Mouse (Mus musculus): ENCODE measurements around the gene Shcbp1l. TPM values are rescaled to one million over a fixed set of nuclear protein-coding genes. Genes with fewer than 3 reads are reported as not detected.
"Not testable (repeated sequence)": the region's sequence is repeated elsewhere in the genome, so short reads cannot be mapped to it uniquely, and the experiment has no call there.

Shcbp1l gene
- polyA plus RNA-seq, 2 experiments: 0.32 to 1.5 TPM

DNA sequence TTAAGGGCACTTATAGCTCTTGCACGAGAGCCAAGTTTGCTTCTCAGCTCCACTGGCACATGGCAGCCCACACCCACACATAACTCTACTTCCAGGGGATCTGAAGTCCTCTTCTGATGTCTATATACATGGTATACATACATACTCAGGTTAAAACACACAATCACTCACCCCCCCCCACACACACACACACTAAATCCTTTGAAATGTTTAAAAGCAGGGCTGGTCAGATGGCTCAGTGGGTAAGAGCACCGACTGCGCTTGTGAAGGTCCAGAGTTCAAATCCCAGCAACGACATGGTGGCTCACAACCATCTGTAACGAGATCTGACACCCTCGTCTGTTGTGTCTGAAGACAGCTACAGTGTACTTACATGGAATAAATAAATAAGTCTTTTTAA, 13.2 kb upstream of the Shcbp1l start:
- no peak for TF ChIP-seq POLR2A (IDR thresholded peaks at IDR 0.05; ENCODE audit: borderline replicate concordance, extremely low read depth, insufficient read depth, insufficient read length)
- Histone ChIP-seq H3K27ac (replicated peaks; ENCODE audit: low read depth, low read length) (no peak overlapping the region), H3K27me3 (ENCODE audit: control insufficient read depth, insufficient read depth, low read length) (no peaks in the 10 kb centered on the region), H3K9ac (ENCODE audit: low read depth, low read length, severe bottlenecking) (no peak overlapping the region), H3K4me1 (ENCODE audit: control insufficient read depth, insufficient read depth, low read length) (no peaks in the 10 kb centered on the region), H3K4me2 (replicated peaks; ENCODE audit: low read depth, low read length, severe bottlenecking) (no peak overlapping the region), H3K4me3 (replicated peaks; ENCODE audit: low read length) (no peak overlapping the region), H3K36me3 (ENCODE audit: control insufficient read depth, insufficient read depth, low read length) (no peaks in the 10 kb centered on the region), H3K9me3 (ENCODE audit: control insufficient read depth, low read length) (no peaks in the 10 kb centered on the region)
- DNase-seq (ENCODE audit: low spot score) (no peak), ATAC-seq (ENCODE audit: low FRiP score, low read depth) (no peak)
- 82% methylated on average over 6 of the region's 6 CpGs for WGBS

DNA sequence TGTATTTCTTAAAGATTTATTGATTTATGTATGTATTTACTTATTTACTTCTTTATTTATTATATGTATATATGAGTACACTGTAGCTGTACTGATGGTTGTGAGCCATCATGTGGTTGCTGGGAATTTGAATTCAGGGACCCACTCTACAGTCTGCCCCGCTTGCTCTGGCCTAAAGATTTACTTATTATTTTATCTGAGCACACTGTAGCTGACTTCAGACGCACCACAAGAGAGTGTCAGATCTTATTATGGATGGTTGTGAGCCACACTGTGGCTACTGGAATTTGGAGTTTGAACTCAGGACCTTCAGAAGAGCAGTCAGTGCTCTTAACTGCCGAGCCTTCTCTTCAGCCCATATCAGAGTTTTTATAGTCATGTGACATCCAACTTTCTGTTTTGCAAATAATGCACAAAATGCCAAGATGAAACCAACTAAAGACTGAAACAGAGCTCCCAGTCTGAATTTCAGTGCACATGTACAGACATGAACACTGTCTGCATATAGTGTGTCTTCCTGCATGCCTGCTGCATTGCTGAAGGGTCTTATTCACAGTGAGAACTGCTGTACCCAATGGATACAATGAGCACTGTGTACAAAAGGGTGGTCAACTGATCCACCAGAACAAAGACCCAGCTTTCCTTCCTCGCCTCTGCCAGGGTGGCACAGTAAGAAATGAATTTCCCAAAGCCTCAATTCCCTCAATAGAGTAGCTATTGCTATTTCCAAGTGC, 12.1 kb upstream of the Shcbp1l start:
- not testable (repeated sequence) for H3K9me3 ChIP-seq (ENCODE audit: control insufficient read depth, low read length); H3K4me2 ChIP-seq (replicated peaks; ENCODE audit: low read depth, low read length, severe bottlenecking); H3K9ac ChIP-seq (ENCODE audit: low read depth, low read length, severe bottlenecking); DNase-seq (ENCODE audit: low spot score); ATAC-seq (ENCODE audit: low FRiP score, low read depth); H3K27me3 ChIP-seq (ENCODE audit: control insufficient read depth, insufficient read depth, low read length); H3K4me3 ChIP-seq (replicated peaks; ENCODE audit: low read length); H3K4me1 ChIP-seq (ENCODE audit: control insufficient read depth, insufficient read depth, low read length); H3K27ac ChIP-seq (replicated peaks; ENCODE audit: low read depth, low read length); H3K36me3 ChIP-seq (ENCODE audit: control insufficient read depth, insufficient read depth, low read length)
- WGBS: 92% methylated on average over 2 of the region's 4 CpGs

DNA sequence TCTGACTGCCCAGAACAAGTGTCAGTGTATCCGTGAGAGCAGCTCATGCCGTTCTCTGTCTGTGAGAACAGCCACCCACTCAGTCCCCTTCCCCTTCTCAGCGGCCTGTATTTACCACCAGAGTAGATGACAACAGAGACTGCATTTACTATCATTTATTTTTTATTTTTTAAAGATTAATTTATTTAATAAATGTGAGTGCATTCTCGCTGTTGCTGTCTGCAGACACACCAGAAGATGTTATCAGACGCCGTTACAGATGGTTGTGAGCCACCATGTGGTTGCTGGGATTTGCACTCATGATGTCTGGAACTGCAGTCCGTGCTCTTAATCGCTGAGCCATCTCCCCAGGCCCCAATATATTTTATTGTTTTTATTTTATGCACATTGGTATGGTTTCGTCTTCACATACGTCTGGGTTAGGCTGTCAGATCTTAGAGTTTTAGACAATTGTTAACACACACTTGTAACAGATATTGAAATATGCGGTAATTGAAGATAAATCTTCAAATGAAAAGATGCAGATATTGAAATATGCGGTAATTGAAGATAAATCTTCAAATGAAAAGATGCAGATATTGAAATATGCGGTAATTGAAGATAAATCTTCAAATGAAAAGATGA, 11.5 kb upstream of the Shcbp1l start:
- not testable (repeated sequence) for ATAC-seq (ENCODE audit: low FRiP score, low read depth)
- 69% methylated on average over 13 of the region's 13 CpGs for WGBS

DNA sequence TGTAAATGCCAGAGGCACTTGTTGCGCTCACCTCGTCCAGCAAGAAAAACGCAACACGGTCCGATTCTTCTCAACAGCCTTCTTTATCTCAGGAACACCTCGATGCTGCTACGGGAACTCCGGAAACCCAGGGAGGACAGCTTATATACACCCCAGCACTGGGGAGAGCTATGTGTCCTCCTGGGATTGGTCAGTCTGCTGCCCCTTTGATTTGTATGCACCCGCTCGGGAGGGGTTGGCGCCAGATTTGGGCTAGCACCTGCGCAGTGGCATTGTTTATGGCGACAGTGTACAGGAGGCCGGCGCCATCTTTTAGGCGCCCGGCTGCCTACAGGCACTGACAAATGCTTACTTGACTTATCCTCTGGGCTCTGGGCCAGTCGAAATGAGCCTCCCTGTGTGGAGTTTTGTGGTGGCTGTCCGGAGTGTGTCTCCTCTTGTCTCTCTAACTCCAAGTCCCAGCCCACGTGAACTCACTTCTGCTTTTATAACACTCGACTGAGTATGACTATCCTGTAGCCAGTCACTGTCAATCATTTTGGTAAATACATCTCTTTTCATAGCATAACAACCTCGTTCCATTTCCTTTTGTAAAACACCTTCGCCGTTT, 10.7 kb upstream of the Shcbp1l start:
- not testable (repeated sequence) for DNase-seq (ENCODE audit: low spot score); ATAC-seq (ENCODE audit: low FRiP score, low read depth); H3K9ac ChIP-seq (ENCODE audit: low read depth, low read length, severe bottlenecking); H3K4me2 ChIP-seq (replicated peaks; ENCODE audit: low read depth, low read length, severe bottlenecking); H3K27me3 ChIP-seq (ENCODE audit: control insufficient read depth, insufficient read depth, low read length); H3K4me3 ChIP-seq (replicated peaks; ENCODE audit: low read length); H3K4me1 ChIP-seq (ENCODE audit: control insufficient read depth, insufficient read depth, low read length); H3K36me3 ChIP-seq (ENCODE audit: control insufficient read depth, insufficient read depth, low read length); H3K27ac ChIP-seq (replicated peaks; ENCODE audit: low read depth, low read length); H3K9me3 ChIP-seq (ENCODE audit: control insufficient read depth, low read length)
- WGBS: 88% methylated on average over 24 of the region's 24 CpGs

More for the DNA sequence above, 11.5 kb upstream of the Shcbp1l start:
- not testable (repeated sequence) for H3K36me3 ChIP-seq (ENCODE audit: control insufficient read depth, insufficient read depth, low read length); DNase-seq (ENCODE audit: low spot score); H3K27ac ChIP-seq (replicated peaks; ENCODE audit: low read depth, low read length); H3K4me2 ChIP-seq (replicated peaks; ENCODE audit: low read depth, low read length, severe bottlenecking); H3K4me1 ChIP-seq (ENCODE audit: control insufficient read depth, insufficient read depth, low read length); H3K9ac ChIP-seq (ENCODE audit: low read depth, low read length, severe bottlenecking); H3K27me3 ChIP-seq (ENCODE audit: control insufficient read depth, insufficient read depth, low read length); H3K4me3 ChIP-seq (replicated peaks; ENCODE audit: low read length); H3K9me3 ChIP-seq (ENCODE audit: control insufficient read depth, low read length)

DNA sequence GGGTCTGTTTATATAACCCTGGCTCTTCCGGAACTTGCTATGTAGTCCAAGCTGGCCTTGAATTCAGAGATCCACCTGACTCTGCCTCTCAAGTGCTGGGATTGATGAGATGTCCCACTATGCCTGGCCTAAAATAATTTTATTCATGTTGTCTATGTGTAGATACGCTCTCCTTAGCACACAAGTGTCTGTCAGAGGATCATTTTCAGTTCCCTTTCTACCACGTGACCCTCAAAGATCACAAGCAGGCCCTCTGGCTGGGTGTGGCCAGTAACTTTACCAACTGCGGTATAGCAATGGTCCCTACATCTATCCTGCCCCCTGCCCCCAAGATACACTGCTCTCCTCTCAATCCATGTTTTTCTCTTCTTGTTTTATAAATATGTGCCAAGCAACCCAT, 10.0 kb upstream of the Shcbp1l start:
- Histone ChIP-seq H3K27me3 (ENCODE audit: control insufficient read depth, insufficient read depth, low read length) (no peaks in the 10 kb centered on the region), H3K9me3 (ENCODE audit: control insufficient read depth, low read length) (no peaks in the 10 kb centered on the region), H3K4me2 (replicated peaks; ENCODE audit: low read depth, low read length, severe bottlenecking) (no peak overlapping the region), H3K4me1 (ENCODE audit: control insufficient read depth, insufficient read depth, low read length) (no peaks in the 10 kb centered on the region), H3K27ac (replicated peaks; ENCODE audit: low read depth, low read length) (no peak overlapping the region), H3K36me3 (ENCODE audit: control insufficient read depth, insufficient read depth, low read length) (no peaks in the 10 kb centered on the region), H3K4me3 (replicated peaks; ENCODE audit: low read length) (no peak overlapping the region), H3K9ac (ENCODE audit: low read depth, low read length, severe bottlenecking) (no peak overlapping the region)
- 86% methylated on average over 4 of the region's 4 CpGs for WGBS
- ATAC-seq (ENCODE audit: low FRiP score, low read depth) (no peak), DNase-seq (ENCODE audit: low spot score) (no peak)
- TF ChIP-seq POLR2A (IDR thresholded peaks at IDR 0.05; ENCODE audit: borderline replicate concordance, extremely low read depth, insufficient read depth, insufficient read length): no peak

DNA sequence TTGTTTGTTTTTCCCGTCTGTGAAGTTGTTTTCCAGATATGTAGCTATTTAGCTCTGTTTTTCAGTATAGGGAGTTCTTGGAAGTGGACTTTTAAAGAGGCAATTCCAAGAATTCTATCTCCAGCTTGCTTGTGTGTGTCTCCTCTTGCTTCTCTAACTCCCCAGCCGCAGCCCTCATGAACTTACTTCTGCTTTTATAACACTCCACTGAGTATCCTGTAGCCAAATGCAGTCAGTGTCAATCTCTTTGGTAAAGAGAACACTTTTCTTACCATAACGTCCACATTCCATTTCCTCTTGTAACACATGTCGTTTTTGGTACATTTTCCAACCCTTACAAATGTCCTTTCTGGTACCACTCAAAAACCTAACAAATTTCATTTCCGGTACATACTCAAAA, 9.2 kb upstream of the Shcbp1l start:
- not testable (repeated sequence) for H3K27me3 ChIP-seq (ENCODE audit: control insufficient read depth, insufficient read depth, low read length); H3K4me2 ChIP-seq (replicated peaks; ENCODE audit: low read depth, low read length, severe bottlenecking); H3K4me3 ChIP-seq (replicated peaks; ENCODE audit: low read length); H3K36me3 ChIP-seq (ENCODE audit: control insufficient read depth, insufficient read depth, low read length); ATAC-seq (ENCODE audit: low FRiP score, low read depth); DNase-seq (ENCODE audit: low spot score); H3K9me3 ChIP-seq (ENCODE audit: control insufficient read depth, low read length); H3K4me1 ChIP-seq (ENCODE audit: control insufficient read depth, insufficient read depth, low read length); H3K27ac ChIP-seq (replicated peaks; ENCODE audit: low read depth, low read length); H3K9ac ChIP-seq (ENCODE audit: low read depth, low read length, severe bottlenecking)
- 84% methylated on average over 2 of the region's 5 CpGs for WGBS

DNA sequence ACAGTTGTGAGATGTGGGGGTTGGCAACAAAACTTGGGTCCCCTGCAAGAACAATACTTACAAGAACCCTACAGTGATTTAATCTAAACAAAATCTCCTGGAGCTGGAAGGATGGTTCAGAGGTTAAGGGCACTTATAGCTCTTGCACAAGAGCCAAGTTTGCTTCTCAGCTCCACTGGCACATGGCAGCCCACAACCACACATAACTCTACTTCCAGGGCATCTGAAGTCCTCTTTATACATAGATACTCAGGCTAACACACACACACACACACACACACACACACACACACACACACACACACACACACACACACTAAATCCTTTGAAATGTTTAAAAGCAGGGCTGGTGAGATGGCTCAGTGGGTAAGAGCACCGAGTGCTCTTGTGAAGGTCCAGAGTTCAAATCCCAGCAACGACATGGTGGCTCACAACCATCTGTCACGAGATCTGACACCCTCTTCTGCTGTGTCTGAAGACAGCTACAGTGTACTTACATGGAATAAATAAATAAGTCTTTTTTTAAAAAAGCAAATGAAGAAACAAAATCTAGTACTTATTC, 8.6 kb upstream of the Shcbp1l start:
- ATAC-seq (ENCODE audit: low FRiP score, low read depth); H3K4me2 ChIP-seq (replicated peaks; ENCODE audit: low read depth, low read length, severe bottlenecking); H3K4me1 ChIP-seq (ENCODE audit: control insufficient read depth, insufficient read depth, low read length); H3K36me3 ChIP-seq (ENCODE audit: control insufficient read depth, insufficient read depth, low read length); H3K9me3 ChIP-seq (ENCODE audit: control insufficient read depth, low read length); DNase-seq (ENCODE audit: low spot score); H3K27me3 ChIP-seq (ENCODE audit: control insufficient read depth, insufficient read depth, low read length); H3K4me3 ChIP-seq (replicated peaks; ENCODE audit: low read length); H3K27ac ChIP-seq (replicated peaks; ENCODE audit: low read depth, low read length); H3K9ac ChIP-seq (ENCODE audit: low read depth, low read length, severe bottlenecking): not testable (repeated sequence)
- 83% methylated on average over 3 of the region's 3 CpGs for WGBS

DNA sequence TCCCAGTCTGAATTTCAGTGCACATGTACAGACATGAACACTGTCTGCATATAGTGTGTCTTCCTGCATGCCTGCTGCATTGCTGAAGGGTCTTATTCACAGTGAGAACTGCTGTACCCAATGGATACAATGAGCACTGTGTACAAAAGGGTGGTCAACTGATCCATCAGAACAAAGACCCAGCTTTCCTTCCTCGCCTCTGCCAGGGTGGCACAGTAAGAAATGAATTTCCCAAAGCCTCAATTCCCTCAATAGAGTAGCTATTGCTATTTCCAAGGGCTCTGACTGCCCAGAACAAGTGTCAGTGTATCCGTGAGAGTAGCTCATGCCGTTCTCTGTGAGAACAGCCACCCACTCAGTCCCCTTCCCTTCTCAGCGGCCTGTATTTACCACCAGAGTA, 7.2 kb upstream of the Shcbp1l start:
- H3K27ac ChIP-seq (replicated peaks; ENCODE audit: low read depth, low read length); H3K36me3 ChIP-seq (ENCODE audit: control insufficient read depth, insufficient read depth, low read length); H3K9me3 ChIP-seq (ENCODE audit: control insufficient read depth, low read length); H3K4me1 ChIP-seq (ENCODE audit: control insufficient read depth, insufficient read depth, low read length); ATAC-seq (ENCODE audit: low FRiP score, low read depth); H3K4me3 ChIP-seq (replicated peaks; ENCODE audit: low read length); H3K4me2 ChIP-seq (replicated peaks; ENCODE audit: low read depth, low read length, severe bottlenecking); DNase-seq (ENCODE audit: low spot score); H3K27me3 ChIP-seq (ENCODE audit: control insufficient read depth, insufficient read depth, low read length); H3K9ac ChIP-seq (ENCODE audit: low read depth, low read length, severe bottlenecking): not testable (repeated sequence)
- 81% methylated on average over 4 of the region's 4 CpGs for WGBS
